Mouse (Mus musculus) left cerebral cortex, postnatal 4 days (tissue): ENCODE results near the gene T. TPM values are rescaled to one million over a fixed set of nuclear protein-coding genes. Genes with fewer than 3 reads are reported as not detected.

Experiments
- DNase-seq: peaks from one replicate; pipeline ENCODE4 v3.0.0-alpha.2; 2022
- intact Hi-C: fragments of 180-260 bp; cut with DNase I; formaldehyde crosslinking; loops from one replicate; pipeline ENCODE4 v1.15.1; 2025
- total RNA-seq, 2 experiments: library from RNA; stranded (reverse); gene quantifications; 2 replicates each; pipeline ENCODE4 v1.2.3; 2021

The T gene
- total RNA-seq, 2 experiments from 2014 or later: 0.18 to 0.79 TPM

- DNase-seq: no peak
- intact Hi-C loops: no loop called here
Observed at GRCm38 (mm10) chr17:8490971-8491370, 56.7 kb downstream of the T start.

Other genes starting within 250 kb of the T start
- gene Ccr6, start 198.4 kb upstream of the T start, total RNA-seq: not detected
- gene Mpc1, start 151.5 kb upstream of the T start, total RNA-seq: 100 to 1,000 TPM; 159 to 160 TPM
- 10 to 100 TPM; 80.4 to 81.6 TPM for gene Sft2d1, start 123.3 kb upstream of the T start, total RNA-seq
- 10 to 100 TPM; 23.2 to 24.6 TPM for gene Prr18, start 97.0 kb upstream of the T start, total RNA-seq
- under 1 TPM; 0.32 to 0.70 TPM for gene T2, start 78.4 kb upstream of the T start, total RNA-seq
- 100 to 1,000 TPM in 1 of 2 experiments, 10 to 100 TPM in 1; 84.9 to 106 TPM for gene Pde10a, start 90.9 kb downstream of the T start, total RNA-seq
- gene Gm17087, start 132.5 kb downstream of the T start, total RNA-seq: not detected